ENCODE assay signal across 8 mouse cellular contexts in the genomic region with DNA sequence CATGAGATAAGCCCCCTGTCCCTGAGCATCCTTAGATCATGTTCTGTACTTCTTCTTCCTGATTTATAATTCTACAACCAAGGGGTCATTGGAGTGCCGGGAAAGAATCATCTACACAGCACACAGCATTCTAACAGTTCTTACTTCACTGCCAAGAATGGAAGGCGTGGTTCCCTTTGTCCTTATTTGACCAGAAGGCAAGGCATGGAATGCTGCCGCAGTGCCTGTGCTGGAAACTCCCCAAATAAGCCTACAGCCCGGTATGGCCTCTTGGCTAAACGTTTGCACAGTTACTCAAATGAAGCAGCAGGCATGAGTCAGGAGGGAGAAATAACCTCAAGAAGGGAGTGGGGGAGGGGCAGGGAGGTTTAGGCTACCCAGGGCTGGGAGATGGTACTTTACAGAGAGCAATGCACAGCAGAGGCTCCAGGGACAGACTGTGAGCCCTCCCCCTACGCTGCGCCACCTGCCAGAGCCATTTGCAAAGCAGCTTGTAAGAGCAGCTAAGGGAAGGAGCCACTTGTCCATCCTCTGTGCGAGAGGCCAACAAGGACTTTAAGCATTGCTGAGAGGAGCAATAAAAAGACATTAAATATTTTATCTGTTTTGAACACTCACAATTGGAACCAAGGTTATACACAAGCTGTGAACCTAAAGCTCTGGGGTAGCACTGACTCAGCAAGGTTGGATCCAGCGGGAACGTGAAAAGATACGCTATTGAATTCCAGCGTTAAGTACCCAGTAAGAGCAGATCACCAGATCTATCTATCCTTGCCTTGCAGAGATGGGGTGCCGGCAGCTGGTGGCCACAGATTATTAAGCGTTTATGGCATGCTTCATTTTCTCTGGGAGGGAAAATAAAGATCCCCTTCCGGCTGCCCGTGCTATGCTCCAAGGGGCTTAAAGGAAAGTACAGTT.
A peak's percentile ranks its signal among the peaks of the same experiment; 100 is the strongest.
DNase-seq lines count a peak whose midpoint lies in the region; ATAC-seq and TF ChIP-seq lines count a peak whose summit lies in the region.

No protein-coding gene starts in this region.

- peaks cover 4% of the 10 kb centered on the region for H3K4me1 ChIP-seq in liver, adult 2 months (ENCODE audit: control insufficient read depth, insufficient read depth, low read length)
- H3K4me1 ChIP-seq in liver, embryonic 11.5 days (replicated peaks; ENCODE audit: control insufficient read depth, insufficient read depth, low read length): no peaks in the 10 kb centered on the region
- no peaks in the 10 kb centered on the region; the same call in 1 of the 2 replicates for H3K4me1 ChIP-seq in embryonic facial prominence, embryonic 11.5 days (ENCODE audit: control insufficient read depth, insufficient read depth, low read length)
- H3K4me1 ChIP-seq in neural tube, embryonic 12.5 days: peaks cover 21% of the 10 kb centered on the region

- H3K4me2 ChIP-seq in liver, embryonic 11.5 days: no peak overlapping the region
- no peak overlapping the region for H3K4me2 ChIP-seq in embryonic facial prominence, embryonic 11.5 days (ENCODE audit: low read depth, low read length)
- H3K4me2 ChIP-seq in neural tube, embryonic 12.5 days (replicated peaks): peak overlapping the region; percentile 30

- no peaks in the 10 kb centered on the region for H3K9me3 ChIP-seq in liver, embryonic 11.5 days (ENCODE audit: control insufficient read depth, low read length)
- H3K9me3 ChIP-seq in embryonic facial prominence, embryonic 11.5 days (replicated peaks; ENCODE audit: control insufficient read depth, low read length): no peaks in the 10 kb centered on the region
- H3K9me3 ChIP-seq in neural tube, embryonic 12.5 days: no peaks in the 10 kb centered on the region

- no peaks in the 10 kb centered on the region for H3K36me3 ChIP-seq in liver, adult 2 months (ENCODE audit: control insufficient read depth, insufficient read depth, low read length)
- H3K36me3 ChIP-seq in liver, embryonic 11.5 days (ENCODE audit: control insufficient read depth, insufficient read depth, low read length): no peaks in the 10 kb centered on the region
- H3K36me3 ChIP-seq in embryonic facial prominence, embryonic 11.5 days (replicated peaks; ENCODE audit: control insufficient read depth, insufficient read depth, low read depth, low read length): no peaks in the 10 kb centered on the region
- no peaks in the 10 kb centered on the region for H3K36me3 ChIP-seq in neural tube, embryonic 12.5 days

- H3K79me2 ChIP-seq in liver, adult 2 months (ENCODE audit: control insufficient read depth, insufficient read depth, low read length): no peaks in the 10 kb centered on the region

- ATAC-seq in liver, embryonic 11.5 days (replicated peaks; ENCODE audit: low FRiP score): no peak
- ATAC-seq in embryonic facial prominence, embryonic 11.5 days (replicated peaks; ENCODE audit: insufficient number of reproducible peaks, low FRiP score, low TSS enrichment, low read depth): peak; percentile 78; the same call in 1 of the 2 replicates
- ATAC-seq in neural tube, embryonic 12.5 days (ENCODE audit: low FRiP score, low read depth): peak; percentile 74
- ATAC-seq in granulocyte monocyte progenitor cell, adult 5-6 weeks (replicated peaks; ENCODE audit: poor library complexity, severe bottlenecking): no peak

- TF ChIP-seq POLR2A in liver, adult 2 months (IDR thresholded peaks at IDR 0.05; ENCODE audit: extremely low read depth, insufficient read depth, low read length): no peak

- WGBS in liver, adult 2 months: 48% methylated on average over 16 of the region's 16 CpGs
- WGBS in liver, embryonic 11.5 days: 49% methylated on average over 16 of the region's 16 CpGs
- whole genome bisulfite sequencing in embryonic facial prominence, embryonic 11.5 days: 33% methylated on average over 16 of the region's 16 CpGs
- WGBS in neural tube, embryonic 12.5 days: 22% methylated on average over 16 of the region's 16 CpGs

- no peak for TF ChIP-seq CTCF in liver, adult 2 months (IDR thresholded peaks at IDR 0.05; ENCODE audit: low read depth, low read length)

- no peak overlapping the region for H3K27ac ChIP-seq in liver, adult 2 months (replicated peaks; ENCODE audit: insufficient read depth, low read depth, low read length)
- no peak overlapping the region for H3K27ac ChIP-seq in liver, embryonic 11.5 days (ENCODE audit: low read depth, low read length)
- no peak overlapping the region for H3K27ac ChIP-seq in embryonic facial prominence, embryonic 11.5 days (replicated peaks; ENCODE audit: low read depth, low read length)
- H3K27ac ChIP-seq in neural tube, embryonic 12.5 days: no peak overlapping the region; the same call in 1 of the 2 replicates

- DNase-seq in liver, adult 2 months (ENCODE audit: extremely low read depth, low read depth, low spot score): peak; percentile 5
- no peak for DNase-seq in liver, embryonic 11.5 days (ENCODE audit: low spot score)
- DNase-seq in embryonic facial prominence, embryonic 11.5 days (ENCODE audit: low spot score): peak; percentile 54
- peak; percentile 66 to 84 for DNase-seq in heart, adult 18-20 months
- peak; percentile 19 for DNase-seq in kidney, adult 18-20 months
- DNase-seq in left cerebral cortex, postnatal 4 days: peak; percentile 88

- H3K27me3 ChIP-seq in liver, adult 2 months (ENCODE audit: control insufficient read depth, insufficient read depth, low read length): no peaks in the 10 kb centered on the region
- H3K27me3 ChIP-seq in liver, embryonic 11.5 days (replicated peaks; ENCODE audit: control insufficient read depth, insufficient read depth, low read length): no peaks in the 10 kb centered on the region
- H3K27me3 ChIP-seq in embryonic facial prominence, embryonic 11.5 days (ENCODE audit: control insufficient read depth, insufficient read depth, low read length): no peaks in the 10 kb centered on the region
- no peaks in the 10 kb centered on the region for H3K27me3 ChIP-seq in neural tube, embryonic 12.5 days (replicated peaks)

- H3K4me3 ChIP-seq in liver, adult 2 months (ENCODE audit: insufficient read depth, low read depth, low read length): no peak overlapping the region
- no peak overlapping the region for H3K4me3 ChIP-seq in liver, embryonic 11.5 days (ENCODE audit: low read depth, low read length)
- no peak overlapping the region for H3K4me3 ChIP-seq in embryonic facial prominence, embryonic 11.5 days (ENCODE audit: low read depth, low read length)
- H3K4me3 ChIP-seq in neural tube, embryonic 12.5 days: no peak overlapping the region

- intact Hi-C loops in left cerebral cortex, postnatal 4 days (cut with DNase I): loop anchor here (10.0 kb wide), 1 partner anchor 461 kb away; the partner anchor contains the start of gene 4933402D24Rik

- H3K9ac ChIP-seq in liver, adult 2 months (ENCODE audit: low read depth, low read length): no peak overlapping the region
- no peak overlapping the region for H3K9ac ChIP-seq in liver, embryonic 11.5 days (ENCODE audit: low read depth, low read length)
- H3K9ac ChIP-seq in embryonic facial prominence, embryonic 11.5 days (replicated peaks; ENCODE audit: low read length): no peak overlapping the region
- H3K9ac ChIP-seq in neural tube, embryonic 12.5 days: no peak overlapping the region

Comparison
In these comparisons a context has a peak if more than half of its experiments do, and no peak if none do; other contexts are left out.
1. ATAC-seq: peak in embryonic facial prominence, embryonic 11.5 days (single experiment) and neural tube, embryonic 12.5 days (single experiment); none in liver, embryonic 11.5 days (single experiment) and granulocyte monocyte progenitor cell, adult 5-6 weeks (single experiment).